Mouse (Mus musculus): ENCODE data around the gene H2-DMb1. TPM values are rescaled to one million over a fixed set of nuclear protein-coding genes. Genes with fewer than 3 reads are reported as not detected.

Gene H2-DMb1
- 43.1 TPM for polyA plus RNA-seq (2014; fragmentation: Illumina TruSeq; extraction: RNeasy Lipid Tissue Mini Kit (QIAGEN cat#74804); ENCODE audit: low read depth, low replicate concordance)

DNA sequence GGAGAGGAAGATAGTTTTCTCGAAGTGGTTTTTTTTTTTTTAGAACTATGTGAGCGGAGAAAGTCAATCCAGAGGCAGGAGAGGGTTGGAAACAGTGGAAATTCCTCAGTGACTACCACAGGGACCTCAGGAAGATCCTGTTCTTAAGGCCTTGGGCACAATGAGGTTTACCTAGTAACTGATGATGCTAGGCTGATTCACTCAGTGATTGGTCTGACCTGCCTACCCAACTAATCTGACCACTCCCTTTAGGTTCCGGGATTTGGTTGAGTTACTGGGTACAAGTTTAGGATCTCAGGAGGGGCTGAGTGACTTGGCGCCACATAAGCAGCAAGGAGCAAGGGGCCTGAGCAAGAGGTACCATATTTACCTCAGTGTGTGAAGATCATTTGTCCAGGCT is at the start of gene H2-DMb1:
H2-DMb1 (plus strand) TSS at position 150 of the 400 bp plus-strand sequence.

DNA sequence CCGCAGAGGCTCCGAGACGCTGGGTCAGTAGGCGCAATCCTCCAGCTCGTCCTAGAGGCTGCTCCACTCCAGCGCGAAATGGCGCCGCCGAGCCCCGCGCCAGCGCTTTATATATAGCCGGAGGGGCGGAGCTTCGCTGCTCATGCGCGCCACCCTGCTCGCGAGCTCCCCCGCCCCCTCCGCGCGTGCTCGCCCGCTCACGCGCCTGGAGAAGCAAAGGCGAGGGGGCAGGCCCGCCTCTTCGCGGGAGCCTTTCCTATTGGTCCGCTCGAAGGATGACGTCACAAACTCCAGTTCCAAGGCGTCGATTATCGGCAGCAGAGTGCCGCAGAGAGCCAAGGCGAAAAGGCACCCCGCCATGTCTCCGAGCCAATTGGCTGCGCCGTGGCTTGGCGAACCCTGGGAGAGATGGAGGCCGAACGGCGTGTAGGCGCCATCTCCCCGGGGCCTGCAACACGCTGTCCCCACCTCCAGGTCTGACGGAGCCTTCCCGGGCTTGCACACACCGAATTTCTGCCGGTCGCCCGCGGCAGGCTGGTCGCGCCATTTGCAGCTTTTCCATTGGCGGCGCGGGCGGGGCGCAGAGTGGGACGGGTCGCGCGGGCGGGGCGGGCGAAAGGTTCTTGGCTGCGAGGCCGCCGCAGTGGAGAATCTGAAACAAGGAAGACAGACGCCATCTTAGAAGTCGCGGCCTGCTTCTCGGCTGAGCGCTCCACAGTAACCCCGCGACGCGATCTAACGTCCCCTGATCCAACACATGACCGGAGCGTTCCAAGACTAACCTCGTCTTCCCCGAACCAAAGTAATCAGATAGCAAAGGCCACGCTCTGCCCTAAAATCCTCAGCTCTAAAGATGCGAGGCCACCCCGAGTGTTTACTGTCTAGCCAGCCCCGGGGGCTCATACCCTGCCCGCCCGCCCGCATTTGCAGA is 33.4 kb upstream of the H2-DMb1 start, which contains the start of gene H2-DMa:
H2-DMa (plus strand) TSS at position 293 of the 931 bp plus-strand sequence.

DNA sequence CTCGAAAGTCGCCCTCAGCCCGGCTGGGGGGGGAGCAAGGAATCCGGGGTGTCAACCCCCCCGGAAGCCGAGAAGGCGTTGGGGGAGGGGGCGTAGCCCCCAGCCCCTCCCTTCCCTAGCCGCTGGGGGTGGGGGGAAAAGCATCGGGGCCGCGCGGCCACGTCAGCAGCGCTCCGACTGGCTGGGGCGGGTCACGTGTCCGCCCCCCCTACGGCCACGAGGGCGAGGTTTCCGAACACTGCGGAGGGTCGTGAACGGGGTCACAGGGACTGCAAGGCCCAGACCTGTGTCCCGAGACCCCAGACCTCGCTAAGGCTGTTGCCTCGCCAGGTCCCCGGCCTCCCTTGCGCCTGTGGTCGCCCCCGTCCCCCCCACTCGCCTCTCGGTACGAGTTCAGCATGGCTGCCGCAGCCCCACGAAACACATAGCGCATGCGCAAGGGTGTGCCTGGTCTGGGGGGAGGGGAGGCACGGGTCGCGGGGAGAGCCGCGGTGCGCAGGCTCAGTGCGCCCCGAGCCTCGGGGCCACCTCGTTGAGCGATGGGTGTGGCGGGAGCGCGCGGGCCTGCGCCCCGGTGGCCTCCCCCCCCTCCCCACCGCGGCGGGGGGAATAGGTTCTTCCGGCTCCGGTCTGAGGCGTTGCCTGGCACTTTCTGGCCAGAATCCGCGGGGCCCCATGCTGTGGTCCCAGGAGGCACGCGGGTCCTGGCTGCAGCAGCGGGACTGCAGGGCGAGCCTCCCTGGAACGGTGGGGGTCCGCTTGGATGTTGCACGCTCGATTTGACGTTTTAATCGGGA is 30.5 kb upstream of the H2-DMb1 start, which contains the start of gene Brd2:
Brd2 (minus strand) TSS at position 447 of the 797 bp plus-strand sequence.

DNA sequence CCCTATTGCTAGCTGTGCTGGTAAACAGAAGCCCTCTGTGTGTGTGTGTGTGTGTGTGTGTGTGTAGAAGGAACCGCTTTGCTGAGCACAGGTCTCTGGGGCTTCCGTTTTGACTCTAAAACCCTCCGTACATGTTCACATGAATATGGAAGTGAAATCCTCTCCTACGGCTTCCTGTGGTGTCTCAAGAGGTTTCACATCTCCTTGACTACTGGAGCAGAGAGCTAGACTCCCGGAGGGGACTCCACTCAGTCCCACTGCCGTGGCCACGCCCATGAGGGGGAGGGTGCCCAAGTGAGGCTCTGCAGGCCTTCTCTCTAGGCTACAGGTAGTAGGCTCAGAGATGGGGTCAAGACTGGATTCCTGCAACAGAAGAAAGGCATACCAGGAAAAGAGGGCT is 9.8 kb upstream of the H2-DMb1 start, which contains the start of gene H2-DMb2:
H2-DMb2 (plus strand) TSS at position 275 of the 400 bp plus-strand sequence.

DNA sequence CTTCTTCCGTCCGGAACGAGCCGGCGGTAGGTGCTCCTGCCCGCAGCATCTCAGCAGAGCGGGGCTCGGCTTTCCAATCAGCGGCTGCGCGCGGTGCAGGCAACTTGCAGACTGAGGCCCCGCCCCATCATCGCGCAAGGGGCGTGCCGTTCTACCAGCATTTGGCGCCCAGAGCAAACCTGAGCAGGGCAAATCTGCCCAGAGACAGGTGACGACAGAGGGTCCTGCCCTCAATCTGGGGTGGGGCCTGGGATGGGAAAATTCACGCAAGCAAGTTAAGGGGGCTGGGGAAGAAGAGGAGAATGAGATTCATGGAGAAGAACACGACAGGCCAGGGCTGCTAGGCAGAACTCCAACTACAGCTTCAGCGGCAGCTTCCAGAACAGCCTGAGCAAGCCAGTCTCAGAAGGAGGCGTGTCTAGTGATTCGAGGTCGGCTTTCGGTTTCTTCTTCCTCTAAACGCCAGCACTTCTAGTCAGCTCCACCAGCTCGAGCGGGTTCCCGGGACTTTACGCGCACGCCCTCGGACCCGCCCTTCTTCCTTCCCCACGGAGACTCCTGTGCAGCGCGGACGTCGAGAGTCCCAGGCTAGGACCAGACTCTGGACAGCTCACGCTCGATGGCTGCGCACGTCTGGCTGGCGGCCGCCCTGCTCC is 34.5 kb downstream of the H2-DMb1 start, which contains the start of the genes Tap1 and Psmb9:
Tap1 (plus strand) TSS at position 293 of the 656 bp plus-strand sequence.
Psmb9 (minus strand) TSS at position 504 of the 656 bp plus-strand sequence.

DNA sequence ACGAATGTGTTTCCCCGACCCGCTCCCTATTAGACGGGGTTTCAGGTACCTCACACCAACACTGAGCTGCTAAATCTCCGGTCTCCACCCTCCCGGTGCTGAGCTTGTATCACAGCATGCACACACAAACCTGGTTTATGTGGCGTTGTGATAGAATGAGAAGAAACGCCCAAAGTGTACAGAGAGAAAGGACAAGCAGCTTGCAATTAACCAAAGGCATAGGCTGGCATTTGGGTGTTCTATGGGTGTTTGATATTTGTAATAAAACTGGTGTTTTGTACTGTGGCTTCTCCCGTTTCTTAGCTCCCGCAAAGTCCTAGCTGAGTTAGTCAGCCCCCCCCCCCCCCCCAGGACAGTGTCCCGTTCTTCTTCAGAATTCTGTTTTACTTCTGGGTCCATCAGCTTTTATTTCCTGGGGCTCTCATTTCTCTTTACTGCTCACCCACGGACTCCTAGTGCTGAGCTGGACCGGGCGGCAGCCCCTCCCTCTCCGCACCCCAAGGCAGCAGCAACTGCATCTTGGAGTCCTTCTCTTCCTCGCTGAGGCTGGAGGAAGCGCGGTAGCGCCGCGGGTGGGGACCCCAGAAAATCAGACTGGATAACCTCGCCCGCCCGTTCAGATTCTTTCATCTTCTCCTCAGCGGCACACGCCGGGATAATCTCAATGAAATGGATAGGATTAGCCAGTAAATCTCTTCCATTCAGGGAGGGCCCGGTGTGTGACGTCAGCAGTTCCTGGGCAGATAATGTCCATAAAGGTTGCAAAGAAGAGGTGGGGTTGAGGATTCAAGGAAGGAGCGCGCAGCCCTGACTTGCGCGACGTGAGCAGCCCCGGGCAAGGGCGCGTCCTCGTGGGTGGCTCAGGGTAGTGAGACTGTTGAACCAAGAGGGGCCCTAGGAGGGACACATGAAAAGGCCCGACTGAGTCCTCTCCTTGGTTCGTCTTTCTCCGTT is 44.3 kb downstream of the H2-DMb1 start, which contains the start of gene Psmb8:
Psmb8 (plus strand) TSS at position 781 of the 954 bp plus-strand sequence.

DNA sequence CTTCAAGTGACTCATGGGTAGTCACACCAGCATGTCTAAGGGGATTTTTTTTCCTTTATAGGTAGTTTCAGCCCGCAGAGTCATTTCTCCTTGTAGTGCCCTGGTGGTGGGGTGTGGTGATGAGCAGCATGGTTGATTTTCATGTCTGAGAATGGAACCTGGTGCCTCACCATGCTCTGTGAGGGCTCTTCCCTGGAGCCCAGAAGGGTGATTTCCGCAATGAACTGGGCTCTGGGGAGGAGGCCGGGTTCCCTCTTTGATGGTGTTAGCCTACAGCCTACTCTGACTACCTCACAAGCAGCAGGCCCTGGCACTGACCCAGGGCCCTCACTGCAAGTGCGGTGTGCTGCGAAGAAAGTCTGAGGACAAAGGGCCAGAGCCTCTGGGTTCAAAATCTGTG is 50.6 kb downstream of the H2-DMb1 start, which contains the start of gene Tap2:
Tap2 (plus strand) TSS at position 84 of the 400 bp plus-strand sequence.

Other genes with a start within 250 kb of the H2-DMb1 start
- not detected for gene Platr17, start 247.9 kb upstream of the H2-DMb1 start, polyA plus RNA-seq (2014; fragmentation: Illumina TruSeq; extraction: RNeasy Lipid Tissue Mini Kit (QIAGEN cat#74804); ENCODE audit: low read depth, low replicate concordance)
- gene Daxx, start 243.7 kb upstream of the H2-DMb1 start, polyA plus RNA-seq (2014; fragmentation: Illumina TruSeq; extraction: RNeasy Lipid Tissue Mini Kit (QIAGEN cat#74804); ENCODE audit: low read depth, low replicate concordance), result 29.2 TPM
- 147 TPM for gene Tapbp, start 237.2 kb upstream of the H2-DMb1 start, polyA plus RNA-seq (2014; fragmentation: Illumina TruSeq; extraction: RNeasy Lipid Tissue Mini Kit (QIAGEN cat#74804); ENCODE audit: low read depth, low replicate concordance)
- gene Zbtb22, start 237.2 kb upstream of the H2-DMb1 start, polyA plus RNA-seq (2014; fragmentation: Illumina TruSeq; extraction: RNeasy Lipid Tissue Mini Kit (QIAGEN cat#74804); ENCODE audit: low read depth, low replicate concordance), result 25.1 TPM
- 66.6 TPM for gene Rgl2, start 223.5 kb upstream of the H2-DMb1 start, polyA plus RNA-seq (2014; fragmentation: Illumina TruSeq; extraction: RNeasy Lipid Tissue Mini Kit (QIAGEN cat#74804); ENCODE audit: low read depth, low replicate concordance)
- gene Pfdn6, start 212.7 kb upstream of the H2-DMb1 start, polyA plus RNA-seq (2014; fragmentation: Illumina TruSeq; extraction: RNeasy Lipid Tissue Mini Kit (QIAGEN cat#74804); ENCODE audit: low read depth, low replicate concordance), result 70.9 TPM
- gene Wdr46, start 212.4 kb upstream of the H2-DMb1 start, polyA plus RNA-seq (2014; fragmentation: Illumina TruSeq; extraction: RNeasy Lipid Tissue Mini Kit (QIAGEN cat#74804); ENCODE audit: low read depth, low replicate concordance), result 14.0 TPM
- gene B3galt4, start 201.6 kb upstream of the H2-DMb1 start, polyA plus RNA-seq (2014; fragmentation: Illumina TruSeq; extraction: RNeasy Lipid Tissue Mini Kit (QIAGEN cat#74804); ENCODE audit: low read depth, low replicate concordance), result 5.6 TPM
- gene Vps52, start 197.3 kb upstream of the H2-DMb1 start, polyA plus RNA-seq (2014; fragmentation: Illumina TruSeq; extraction: RNeasy Lipid Tissue Mini Kit (QIAGEN cat#74804); ENCODE audit: low read depth, low replicate concordance), result 36.0 TPM
- gene Rps18, start 197.1 kb upstream of the H2-DMb1 start, polyA plus RNA-seq (2014; fragmentation: Illumina TruSeq; extraction: RNeasy Lipid Tissue Mini Kit (QIAGEN cat#74804); ENCODE audit: low read depth, low replicate concordance), result 1,863 TPM
- gene H2-K1, start 152.7 kb upstream of the H2-DMb1 start, polyA plus RNA-seq (2014; fragmentation: Illumina TruSeq; extraction: RNeasy Lipid Tissue Mini Kit (QIAGEN cat#74804); ENCODE audit: low read depth, low replicate concordance), result 1,539 TPM
- gene Ring1, start 128.4 kb upstream of the H2-DMb1 start, polyA plus RNA-seq (2014; fragmentation: Illumina TruSeq; extraction: RNeasy Lipid Tissue Mini Kit (QIAGEN cat#74804); ENCODE audit: low read depth, low replicate concordance), result 30.7 TPM
- 92.5 TPM for gene H2-Ke6, start 125.0 kb upstream of the H2-DMb1 start, polyA plus RNA-seq (2014; fragmentation: Illumina TruSeq; extraction: RNeasy Lipid Tissue Mini Kit (QIAGEN cat#74804); ENCODE audit: low read depth, low replicate concordance)
- 158 TPM for gene Slc39a7, start 121.4 kb upstream of the H2-DMb1 start, polyA plus RNA-seq (2014; fragmentation: Illumina TruSeq; extraction: RNeasy Lipid Tissue Mini Kit (QIAGEN cat#74804); ENCODE audit: low read depth, low replicate concordance)
- gene Rxrb, start 121.3 kb upstream of the H2-DMb1 start, polyA plus RNA-seq (2014; fragmentation: Illumina TruSeq; extraction: RNeasy Lipid Tissue Mini Kit (QIAGEN cat#74804); ENCODE audit: low read depth, low replicate concordance), result 38.6 TPM
- 1.0 TPM for gene Col11a2, start 113.6 kb upstream of the H2-DMb1 start, polyA plus RNA-seq (2014; fragmentation: Illumina TruSeq; extraction: RNeasy Lipid Tissue Mini Kit (QIAGEN cat#74804); ENCODE audit: low read depth, low replicate concordance)
- 1.3 TPM for gene H2-Oa, start 60.7 kb upstream of the H2-DMb1 start, polyA plus RNA-seq (2014; fragmentation: Illumina TruSeq; extraction: RNeasy Lipid Tissue Mini Kit (QIAGEN cat#74804); ENCODE audit: low read depth, low replicate concordance)
- 48.1 TPM for gene H2-DMa, start 33.5 kb upstream of the H2-DMb1 start, polyA plus RNA-seq (2014; fragmentation: Illumina TruSeq; extraction: RNeasy Lipid Tissue Mini Kit (QIAGEN cat#74804); ENCODE audit: low read depth, low replicate concordance)
- gene Brd2, start 30.4 kb upstream of the H2-DMb1 start, polyA plus RNA-seq (2014; fragmentation: Illumina TruSeq; extraction: RNeasy Lipid Tissue Mini Kit (QIAGEN cat#74804); ENCODE audit: low read depth, low replicate concordance), result 137 TPM
- 44.6 TPM for gene H2-DMb2, start 9.8 kb upstream of the H2-DMb1 start, polyA plus RNA-seq (2014; fragmentation: Illumina TruSeq; extraction: RNeasy Lipid Tissue Mini Kit (QIAGEN cat#74804); ENCODE audit: low read depth, low replicate concordance)
- gene Tap1, start 34.5 kb downstream of the H2-DMb1 start, polyA plus RNA-seq (2014; fragmentation: Illumina TruSeq; extraction: RNeasy Lipid Tissue Mini Kit (QIAGEN cat#74804); ENCODE audit: low read depth, low replicate concordance), result 19.5 TPM
- 19.8 TPM for gene Psmb9, start 34.7 kb downstream of the H2-DMb1 start, polyA plus RNA-seq (2014; fragmentation: Illumina TruSeq; extraction: RNeasy Lipid Tissue Mini Kit (QIAGEN cat#74804); ENCODE audit: low read depth, low replicate concordance)
- 45.9 TPM for gene Psmb8, start 44.6 kb downstream of the H2-DMb1 start, polyA plus RNA-seq (2014; fragmentation: Illumina TruSeq; extraction: RNeasy Lipid Tissue Mini Kit (QIAGEN cat#74804); ENCODE audit: low read depth, low replicate concordance)
- gene Tap2, start 50.5 kb downstream of the H2-DMb1 start, polyA plus RNA-seq (2014; fragmentation: Illumina TruSeq; extraction: RNeasy Lipid Tissue Mini Kit (QIAGEN cat#74804); ENCODE audit: low read depth, low replicate concordance), result 26.3 TPM
- gene H2-Ob, start 85.8 kb downstream of the H2-DMb1 start, polyA plus RNA-seq (2014; fragmentation: Illumina TruSeq; extraction: RNeasy Lipid Tissue Mini Kit (QIAGEN cat#74804); ENCODE audit: low read depth, low replicate concordance), result 2.3 TPM
- gene H2-Ab1, start 104.6 kb downstream of the H2-DMb1 start, polyA plus RNA-seq (2014; fragmentation: Illumina TruSeq; extraction: RNeasy Lipid Tissue Mini Kit (QIAGEN cat#74804); ENCODE audit: low read depth, low replicate concordance), result 244 TPM
- gene H2-Aa, start 134.8 kb downstream of the H2-DMb1 start, polyA plus RNA-seq (2014; fragmentation: Illumina TruSeq; extraction: RNeasy Lipid Tissue Mini Kit (QIAGEN cat#74804); ENCODE audit: low read depth, low replicate concordance), result 369 TPM
- gene H2-Eb1, start 152.8 kb downstream of the H2-DMb1 start, polyA plus RNA-seq (2014; fragmentation: Illumina TruSeq; extraction: RNeasy Lipid Tissue Mini Kit (QIAGEN cat#74804); ENCODE audit: low read depth, low replicate concordance), result 265 TPM
- not detected for gene H2-Eb2, start 172.6 kb downstream of the H2-DMb1 start, polyA plus RNA-seq (2014; fragmentation: Illumina TruSeq; extraction: RNeasy Lipid Tissue Mini Kit (QIAGEN cat#74804); ENCODE audit: low read depth, low replicate concordance)
- 0.60 TPM for gene Btnl2, start 201.8 kb downstream of the H2-DMb1 start, polyA plus RNA-seq (2014; fragmentation: Illumina TruSeq; extraction: RNeasy Lipid Tissue Mini Kit (QIAGEN cat#74804); ENCODE audit: low read depth, low replicate concordance)
- gene Btnl1, start 224.1 kb downstream of the H2-DMb1 start, polyA plus RNA-seq (2014; fragmentation: Illumina TruSeq; extraction: RNeasy Lipid Tissue Mini Kit (QIAGEN cat#74804); ENCODE audit: low read depth, low replicate concordance), result not detected
- gene BC051142, start 245.7 kb downstream of the H2-DMb1 start, polyA plus RNA-seq (2014; fragmentation: Illumina TruSeq; extraction: RNeasy Lipid Tissue Mini Kit (QIAGEN cat#74804); ENCODE audit: low read depth, low replicate concordance), result 20.9 TPM